Mouse (Mus musculus) kidney, adult 11 months (tissue): ENCODE measurements around the gene Fbxo42.

Experiments used
- DNase-seq: peaks from one replicate; pipeline ENCODE4 v3.0.0; 2022

The Fbxo42 gene

GRCm38 (mm10) chr4:141147112-141148008 lies at the start of gene Fbxo42:
Fbxo42 (plus strand) TSS chr4:141147913.
- DNase-seq: peak; percentile 91

- no peak for DNase-seq
Observed at GRCm38 (mm10) chr4:141098935-141099334, 48.8 kb upstream of the Fbxo42 start.

- no peak for DNase-seq
Observed at GRCm38 (mm10) chr4:141099956-141100355, 47.8 kb upstream of the Fbxo42 start.

- no peak for DNase-seq
Observed at GRCm38 (mm10) chr4:141101291-141101690, 46.4 kb upstream of the Fbxo42 start.

GRCm38 (mm10) chr4:141101855-141102254 lies 45.9 kb upstream of the Fbxo42 start:
- no peak for DNase-seq

GRCm38 (mm10) chr4:141106526-141107183 lies 41.1 kb upstream of the Fbxo42 start:
- DNase-seq: no peak

- no peak for DNase-seq
Observed at GRCm38 (mm10) chr4:141108196-141108732, 39.4 kb upstream of the Fbxo42 start.

- DNase-seq: no peak
Observed at GRCm38 (mm10) chr4:141113831-141114230, 33.9 kb upstream of the Fbxo42 start.

GRCm38 (mm10) chr4:141114521-141114981 lies 33.2 kb upstream of the Fbxo42 start:
- DNase-seq: no peak

GRCm38 (mm10) chr4:141115398-141115797 lies 32.3 kb upstream of the Fbxo42 start:
- no peak for DNase-seq

- no peak for DNase-seq
Observed at GRCm38 (mm10) chr4:141118691-141119090, 29.0 kb upstream of the Fbxo42 start.

- DNase-seq: no peak
Observed at GRCm38 (mm10) chr4:141120700-141121099, 27.0 kb upstream of the Fbxo42 start.

- DNase-seq: no peak
Observed at GRCm38 (mm10) chr4:141122663-141123062, 25.1 kb upstream of the Fbxo42 start.

- no peak for DNase-seq
Observed at GRCm38 (mm10) chr4:141123065-141123464, 24.6 kb upstream of the Fbxo42 start.

- DNase-seq: no peak
Observed at GRCm38 (mm10) chr4:141129190-141129710, 18.5 kb upstream of the Fbxo42 start.

GRCm38 (mm10) chr4:141130704-141131342 lies 16.9 kb upstream of the Fbxo42 start:
- DNase-seq: no peak

GRCm38 (mm10) chr4:141131531-141132061 lies 16.1 kb upstream of the Fbxo42 start:
- DNase-seq: peak; percentile 81

GRCm38 (mm10) chr4:141132191-141132590 lies 15.5 kb upstream of the Fbxo42 start:
- no peak for DNase-seq

- no peak for DNase-seq
Observed at GRCm38 (mm10) chr4:141133227-141133626, 14.5 kb upstream of the Fbxo42 start.

GRCm38 (mm10) chr4:141134031-141134441 lies 13.7 kb upstream of the Fbxo42 start:
- peak; percentile 66 for DNase-seq

GRCm38 (mm10) chr4:141134751-141135530 lies 12.8 kb upstream of the Fbxo42 start:
- DNase-seq: no peak

GRCm38 (mm10) chr4:141136126-141136525 lies 11.6 kb upstream of the Fbxo42 start:
- no peak for DNase-seq
